ENCODE assay signal across 14 mouse cellular contexts in genomic region chr2:31925936-31926335, GRCm38 (mm10). TPM values are rescaled to one million over a fixed set of nuclear protein-coding genes. Genes with fewer than 3 reads are reported as not detected.
"Had no signal": no experiment of that assay in that cellular context is flagged by ENCODE, and none has a peak within 500 bp of the region (broad histone marks: within the 10 kb centered on the region; RNA-seq: fewer than 3 reads in every experiment).

No protein-coding gene starts in this region.

- H3K4me2 ChIP-seq: limb, embryonic 12.5 days; limb, embryonic 15.5 days; liver, embryonic 11.5 days; lung, embryonic 14.5 days; midbrain, embryonic 13.5 days had no signal

- H3K9me3 ChIP-seq: limb, embryonic 12.5 days; limb, embryonic 15.5 days; midbrain, embryonic 13.5 days had no signal

- H3K27me3 ChIP-seq: midbrain, embryonic 13.5 days had no signal

- H3K36me3 ChIP-seq: limb, embryonic 12.5 days; limb, embryonic 15.5 days; midbrain, embryonic 13.5 days had no signal

- ATAC-seq: intestine, embryonic 16.5 days; liver, postnatal 0 days; lung, postnatal 0 days; midbrain, embryonic 13.5 days had no signal

- H3K4me3 ChIP-seq: limb, embryonic 12.5 days; limb, embryonic 15.5 days; midbrain, embryonic 13.5 days had no signal

- H3K4me1 ChIP-seq: limb, embryonic 12.5 days; limb, embryonic 15.5 days had no signal

- DNase-seq: left cerebral cortex, postnatal 4 days; liver, postnatal 0 days; lung, embryonic 14.5 days; thymus, adult 18-20 months; thymus, postnatal 36 days had no signal

- H3K27ac ChIP-seq: kidney, postnatal 0 days; limb, embryonic 12.5 days; limb, embryonic 15.5 days; liver, embryonic 14.5 days; macrophage; midbrain, embryonic 13.5 days had no signal

- H3K9ac ChIP-seq: limb, embryonic 12.5 days; limb, embryonic 15.5 days; liver, embryonic 14.5 days; liver, postnatal 0 days; lung, embryonic 14.5 days; midbrain, embryonic 13.5 days had no signal

RNA-seq across cellular contexts. Expression of gene Aif1l, which starts 24.0 kb away (rescaled TPM):
- polyA plus RNA-seq: macrophage had no signal

RNA-seq across cellular contexts. Expression of gene Lamc3, which starts 38.8 kb away (rescaled TPM):
- polyA plus RNA-seq: macrophage had no signal
